In genomic region chr4:46389013-46389611, GRCm38 (mm10) we compare ENCODE assay signal across 8 mouse cellular contexts. TPM values are rescaled to one million over a fixed set of nuclear protein-coding genes. Genes with fewer than 3 reads are reported as not detected.
DNase-seq lines count a peak whose midpoint lies in the region; ATAC-seq and TF ChIP-seq lines count a peak whose summit lies in the region.

Gene Trmo, minus strand, starts transcription at chr4:46389437.

- peaks cover 13% of the 10 kb centered on the region for H3K36me3 ChIP-seq in ES-Bruce4 (ENCODE audit: control insufficient read depth, insufficient read depth, low read length, poor library complexity, severe bottlenecking)
- peaks cover 26% of the 10 kb centered on the region for H3K36me3 ChIP-seq in forebrain, embryonic 13.5 days (ENCODE audit: poor library complexity, severe bottlenecking)
- H3K36me3 ChIP-seq in liver, postnatal 0 days (replicated peaks; ENCODE audit: insufficient read depth, low read length), result peaks cover 44% of the 10 kb centered on the region
- peaks cover 3% of the 10 kb centered on the region; the same call in 1 of the 2 replicates for H3K36me3 ChIP-seq in neural tube, embryonic 14.5 days (ENCODE audit: control insufficient read depth, insufficient read depth, low read length)

- H3K9me3 ChIP-seq in ES-Bruce4 (replicated peaks; ENCODE audit: control insufficient read depth, insufficient read depth, low read length, poor library complexity, severe bottlenecking), result no peaks in the 10 kb centered on the region
- no peaks in the 10 kb centered on the region for H3K9me3 ChIP-seq in forebrain, embryonic 13.5 days (replicated peaks)
- no peaks in the 10 kb centered on the region for H3K9me3 ChIP-seq in liver, postnatal 0 days (ENCODE audit: low read length)
- H3K9me3 ChIP-seq in neural tube, embryonic 14.5 days (ENCODE audit: control insufficient read depth, low read length), result no peaks in the 10 kb centered on the region

- no peaks in the 10 kb centered on the region for H3K4me1 ChIP-seq in ES-Bruce4 (ENCODE audit: control insufficient read depth, insufficient read depth, low read length)
- H3K4me1 ChIP-seq in forebrain, embryonic 13.5 days, result 0 out of 2 replicates have a peak, but pooled peaks cover 12% of the 10 kb centered on the region
- peaks cover 7% of the 10 kb centered on the region; the same call in 1 of the 2 replicates for H3K4me1 ChIP-seq in liver, postnatal 0 days (ENCODE audit: insufficient read depth)
- no peaks in the 10 kb centered on the region for H3K4me1 ChIP-seq in neural tube, embryonic 14.5 days (ENCODE audit: control insufficient read depth, insufficient read depth, low read length)

- TF ChIP-seq EP300 in ES-Bruce4 (IDR thresholded peaks at IDR 0.05; ENCODE audit: insufficient read depth, low read depth, low read length), result peak; percentile 52; the same call in 1 of the 2 replicates
- TF ChIP-seq EP300 in liver, postnatal 0 days (IDR thresholded peaks at IDR 0.05; ENCODE audit: low read depth), result peak; percentile 72; the same call in 1 of the 2 replicates

- H3K4me2 ChIP-seq in forebrain, embryonic 13.5 days, result peak within 1 kb of the TSS; percentile 67
- peak within 1 kb of the TSS; percentile 79 for H3K4me2 ChIP-seq in liver, postnatal 0 days (ENCODE audit: low read depth, low read length)
- peak within 1 kb of the TSS; percentile 55 for H3K4me2 ChIP-seq in neural tube, embryonic 14.5 days (ENCODE audit: low read depth, low read length)

- peak within 1 kb of the TSS; percentile 89 for H3K9ac ChIP-seq in ES-Bruce4 (ENCODE audit: low read depth, poor library complexity, severe bottlenecking)
- peak within 1 kb of the TSS; percentile 79 for H3K9ac ChIP-seq in forebrain, embryonic 13.5 days
- peak within 1 kb of the TSS; percentile 88 for H3K9ac ChIP-seq in liver, postnatal 0 days (replicated peaks)
- H3K9ac ChIP-seq in neural tube, embryonic 14.5 days (replicated peaks; ENCODE audit: low read depth, low read length), result peak within 1 kb of the TSS; percentile 64

- H3K4me3 ChIP-seq in ES-Bruce4 (ENCODE audit: low read depth, low read length), result peak within 1 kb of the TSS; percentile 87
- H3K4me3 ChIP-seq in forebrain, embryonic 13.5 days, result peak within 1 kb of the TSS; percentile 57
- H3K4me3 ChIP-seq in liver, postnatal 0 days (ENCODE audit: low read depth, low read length), result peak within 1 kb of the TSS; percentile 71
- peak within 1 kb of the TSS; percentile 49 for H3K4me3 ChIP-seq in neural tube, embryonic 14.5 days (ENCODE audit: low read depth, low read length)

- H3K27me3 ChIP-seq in ES-Bruce4 (ENCODE audit: control insufficient read depth, insufficient read depth, low read length, poor library complexity, severe bottlenecking), result no peaks in the 10 kb centered on the region
- peaks cover 3% of the 10 kb centered on the region; the same call in 1 of the 2 replicates for H3K27me3 ChIP-seq in forebrain, embryonic 13.5 days
- H3K27me3 ChIP-seq in liver, postnatal 0 days (ENCODE audit: insufficient read depth, low read length), result no peaks in the 10 kb centered on the region
- no peaks in the 10 kb centered on the region for H3K27me3 ChIP-seq in neural tube, embryonic 14.5 days (ENCODE audit: control insufficient read depth, insufficient read depth, low read length)

- H3K27ac ChIP-seq in ES-Bruce4 (ENCODE audit: insufficient read depth, low read length), result peak within 1 kb of the TSS; percentile 75
- peak within 1 kb of the TSS; percentile 88 for H3K27ac ChIP-seq in forebrain, embryonic 13.5 days
- H3K27ac ChIP-seq in liver, postnatal 0 days (ENCODE audit: low read depth), result peak within 1 kb of the TSS; percentile 92
- H3K27ac ChIP-seq in neural tube, embryonic 14.5 days (ENCODE audit: low read depth, low read length), result peak within 1 kb of the TSS; percentile 85

- peak; percentile 86 for ATAC-seq in cerebellum, adult (ENCODE audit: insufficient number of reproducible peaks, low FRiP score, low TSS enrichment)
- peak; percentile 97 for ATAC-seq in forebrain, embryonic 13.5 days
- peak; percentile 93 for ATAC-seq in liver, postnatal 0 days
- ATAC-seq in neural tube, embryonic 14.5 days (ENCODE audit: low read depth), result peak; percentile 97

- under 1% methylated on average over 56 of the region's 56 CpGs for WGBS in forebrain, embryonic 13.5 days
- under 1% methylated on average over 56 of the region's 56 CpGs for WGBS in large intestine, adult 2 months
- WGBS in liver, postnatal 0 days (ENCODE audit: insufficient replicate concordance), result 2% methylated on average over 56 of the region's 56 CpGs
- WGBS in neural tube, embryonic 14.5 days, result under 1% methylated on average over 56 of the region's 56 CpGs

- DNase-seq in heart, postnatal 10 days, result peak; percentile 96
- DNase-seq in large intestine, adult 2 months (ENCODE audit: low read depth, low spot score), result peak; percentile 91
- peak; percentile 95 for DNase-seq in liver, postnatal 0 days
- DNase-seq in testis, postnatal 10 days (ENCODE audit: low spot score), result peak; percentile 96

- TF ChIP-seq POLR2A in ES-Bruce4 (IDR thresholded peaks at IDR 0.05; ENCODE audit: insufficient read depth, low read length), result peak; percentile 91

- intact Hi-C loops in heart, postnatal 10 days (cut with DNase I), result no loop called here

- no peak for TF ChIP-seq CTCF in ES-Bruce4 (IDR thresholded peaks at IDR 0.05; ENCODE audit: low read depth, low read length)
- TF ChIP-seq CTCF in liver, postnatal 0 days (IDR thresholded peaks at IDR 0.05; ENCODE audit: low read depth), result peak; percentile 26; the same call in 1 of the 2 replicates

RNA-seq across cellular contexts. Expression of gene Trmo, which starts in this region (rescaled TPM):
- 10.1 and 11.5 TPM in 2 replicates for polyA plus RNA-seq in ES-Bruce4 (2011; ENCODE audit: insufficient read depth, insufficient read length, low read depth, missing spikeins)
- 11.1 and 11.4 TPM in 2 replicates for polyA plus RNA-seq in forebrain, embryonic 13.5 days (2015; fragmentation: Nextera tagmentation; extraction: Ambion mirVana)
- total RNA-seq in heart, postnatal 10 days (2021), result 1 to 10 TPM; 4.2 to 4.7 TPM
- 4.4 and 5.3 TPM in 2 replicates for polyA plus RNA-seq in large intestine, adult 2 months (2012; rRNA removed)
- polyA plus RNA-seq in liver, postnatal 0 days (2015; fragmentation: Nextera tagmentation; extraction: Ambion mirVana), result 4.2 and 6.1 TPM in 2 replicates
- polyA plus RNA-seq in neural tube, embryonic 14.5 days (2014; fragmentation: Nextera tagmentation; extraction: Ambion mirVana), result 9.7 and 10.0 TPM in 2 replicates

Comparison
In these comparisons a context has a peak if more than half of its experiments do, and no peak if none do; other contexts are left out.
1. Peak in every context shown above with its lines: DNase-seq, ATAC-seq, H3K4me3 ChIP-seq and H3K27ac ChIP-seq.